Mouse (Mus musculus) MEL-GATA-1-ER (cell line): ENCODE data around the gene Thrsp.

Experiments used
- DNase-seq: peaks from one replicate; pipeline ENCODE4 v3.0.0-alpha.2; 2012; ENCODE audit warnings: low read depth; ENCODE audit errors: extremely low read depth

The Thrsp gene

GRCm38 (mm10) chr7:97418717-97419116 lies 1.2 kb upstream of the Thrsp start:
- no peak for DNase-seq

GRCm38 (mm10) chr7:97416473-97416872 lies 1.1 kb downstream of the Thrsp start:
- DNase-seq, result no peak

- no peak for DNase-seq
Measured at GRCm38 (mm10) chr7:97414915-97415687, 2.4 kb downstream of the Thrsp start.

- DNase-seq, result no peak
Measured at GRCm38 (mm10) chr7:97414426-97414825, 3.1 kb downstream of the Thrsp start.

GRCm38 (mm10) chr7:97413981-97414380 lies 3.5 kb downstream of the Thrsp start:
- no peak for DNase-seq

- DNase-seq, result no peak
Measured at GRCm38 (mm10) chr7:97411575-97411974, 6.0 kb downstream of the Thrsp start.

- DNase-seq, result no peak
Measured at GRCm38 (mm10) chr7:97411106-97411505, 6.4 kb downstream of the Thrsp start.

GRCm38 (mm10) chr7:97407145-97407544 lies 10.4 kb downstream of the Thrsp start:
- no peak for DNase-seq

- peak; percentile 67 for DNase-seq
Measured at GRCm38 (mm10) chr7:97399960-97400715, 17.4 kb downstream of the Thrsp start, which contains the start of gene Ndufc2. Gene Ndufc2, plus strand, starts transcription at chr7:97400003.

GRCm38 (mm10) chr7:97398943-97399342 lies 18.6 kb downstream of the Thrsp start:
- DNase-seq, result no peak

- no peak for DNase-seq
Measured at GRCm38 (mm10) chr7:97394375-97394774, 23.2 kb downstream of the Thrsp start.

- DNase-seq, result no peak
Measured at GRCm38 (mm10) chr7:97392079-97392445, 25.5 kb downstream of the Thrsp start.

- DNase-seq, result no peak
Measured at GRCm38 (mm10) chr7:97391293-97392078, 26.0 kb downstream of the Thrsp start.

- DNase-seq, result no peak
Measured at GRCm38 (mm10) chr7:97388541-97388940, 29.0 kb downstream of the Thrsp start.

GRCm38 (mm10) chr7:97387561-97388147 lies 29.9 kb downstream of the Thrsp start:
- DNase-seq, result no peak

- no peak for DNase-seq
Measured at GRCm38 (mm10) chr7:97386806-97387370, 30.6 kb downstream of the Thrsp start.

GRCm38 (mm10) chr7:97386106-97386805 lies 31.3 kb downstream of the Thrsp start:
- DNase-seq, result no peak

- DNase-seq, result no peak
Measured at GRCm38 (mm10) chr7:97383496-97384132, 33.9 kb downstream of the Thrsp start.

GRCm38 (mm10) chr7:97382661-97383060 lies 34.9 kb downstream of the Thrsp start:
- DNase-seq, result no peak

- DNase-seq, result no peak
Measured at GRCm38 (mm10) chr7:97380500-97381123, 36.9 kb downstream of the Thrsp start.
